Mouse (Mus musculus) left cerebral cortex, adult 2 months (tissue): ENCODE measurements around the gene Fam120c. TPM values are rescaled to one million over a fixed set of nuclear protein-coding genes. Genes with fewer than 3 reads are reported as not detected.
"Not testable (repeated sequence)": the region's sequence is repeated elsewhere in the genome, so short reads cannot be mapped to it uniquely, and the experiment has no call there.

Experiments used
- DNase-seq, 2 experiments: peaks; one replicate each; pipeline ENCODE4 v3.0.0; 2021 to 2022; ENCODE audit warnings: low spot score in 2 of 2, mixed read lengths in 1 of 2; ENCODE audit errors: extremely low spot score in 1 of 2
- H3K27ac ChIP-seq: fragments of 200-600 bp; 2 replicates; pipeline ENCODE4 v1.8.1; 2022
- H3K4me3 ChIP-seq: fragments of 200-600 bp; 2 replicates; pipeline ENCODE4 v1.8.1; 2022
- CTCF ChIP-seq: fragments of 200-600 bp; IDR thresholded peaks from 2 replicates; pipeline ENCODE4 v1.8.1; 2022; ENCODE audit warnings: antibody characterized with exemption, mild to moderate bottlenecking, moderate library complexity
- intact Hi-C: fragments of 180-260 bp; cut with DNase I; formaldehyde crosslinking; loops from one replicate; pipeline ENCODE4 v1.15.1; 2025
- total RNA-seq, 2 experiments: library from RNA; stranded (reverse); gene quantifications; 2 replicates each; pipeline ENCODE4 v1.2.3; 2021

The Fam120c gene
- total RNA-seq, 2 experiments from 2014 or later = 40.8 to 43.3 TPM

GRCm38 (mm10) chrX:151444189-151444588 lies 100.2 kb downstream of the Fam120c start:
- TF ChIP-seq CTCF = no peak
- Histone ChIP-seq H3K4me3 (no peak overlapping the region), H3K27ac (no peak overlapping the region)
- intact Hi-C loops = no loop called here
- DNase-seq = no peak

GRCm38 (mm10) chrX:151488128-151488527 lies 144.2 kb downstream of the Fam120c start:
- TF ChIP-seq CTCF = no peak; the same call in 1 of the 2 replicates
- DNase-seq = no peak
- Histone ChIP-seq H3K4me3 (no peak overlapping the region), H3K27ac (no peak overlapping the region)
- intact Hi-C loops = no loop called here

DNA sequence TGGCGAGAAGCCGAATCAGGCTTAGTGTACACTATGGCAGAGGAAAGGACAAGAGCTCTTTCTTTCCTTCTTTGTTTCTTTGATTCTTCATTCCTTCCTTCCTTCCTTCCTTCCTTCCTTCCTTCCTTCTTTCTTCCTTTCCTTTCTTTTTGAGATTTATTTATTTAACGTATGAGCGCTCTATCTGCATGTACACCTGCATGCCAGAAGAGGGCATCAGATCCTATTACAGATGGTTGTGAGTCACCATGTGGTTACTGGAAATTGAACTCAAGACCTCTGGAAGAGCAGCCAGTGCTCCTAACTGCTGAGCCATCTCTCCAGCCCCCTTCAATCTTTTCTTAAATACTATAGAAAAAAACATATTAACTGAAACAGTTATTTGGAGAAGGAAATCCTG lies 149.3 kb downstream of the Fam120c start:
- intact Hi-C loops, H3K27ac ChIP-seq, H3K4me3 ChIP-seq, DNase-seq: not testable (repeated sequence)

GRCm38 (mm10) chrX:151496596-151496995 lies 152.6 kb downstream of the Fam120c start:
- intact Hi-C loops = no loop called here
- no peak for DNase-seq
- H3K27ac ChIP-seq = no peak overlapping the region
- no peak for TF ChIP-seq CTCF
- no peak overlapping the region for H3K4me3 ChIP-seq

GRCm38 (mm10) chrX:151508536-151508935 lies 164.6 kb downstream of the Fam120c start:
- no peak for TF ChIP-seq CTCF
- DNase-seq = no peak
- no peak overlapping the region for H3K27ac ChIP-seq
- H3K4me3 ChIP-seq = no peak overlapping the region
- intact Hi-C loops = no loop called here

DNA sequence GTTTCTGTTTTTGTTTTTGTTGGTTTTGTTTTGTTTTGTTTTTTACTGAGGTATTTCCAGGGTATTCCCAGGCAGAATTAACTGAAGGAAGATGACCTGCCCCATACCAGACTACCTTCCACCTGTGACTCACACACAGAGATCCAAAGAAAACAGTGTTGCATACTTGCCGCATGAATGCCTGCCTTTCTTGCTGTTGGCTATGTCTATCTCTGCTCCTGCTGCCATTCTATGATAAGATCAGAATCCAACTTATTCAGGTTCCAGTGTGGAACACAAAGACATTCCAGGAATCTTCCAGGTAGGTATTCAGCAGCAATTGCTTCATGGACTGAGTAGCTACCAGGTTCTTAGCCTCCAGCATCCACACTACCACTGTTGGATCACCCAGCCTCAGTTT lies 165.9 kb downstream of the Fam120c start:
- no peak for DNase-seq
- Histone ChIP-seq H3K27ac (no peak overlapping the region), H3K4me3 (no peak overlapping the region)
- intact Hi-C loops = no loop called here
- no peak for TF ChIP-seq CTCF

GRCm38 (mm10) chrX:151513066-151513465 lies 169.1 kb downstream of the Fam120c start:
- intact Hi-C loops = no loop called here
- DNase-seq = no peak
- H3K4me3 ChIP-seq = no peak overlapping the region
- no peak for TF ChIP-seq CTCF
- no peak overlapping the region for H3K27ac ChIP-seq

- intact Hi-C loops = no loop called here
- DNase-seq = no peak
- no peak for TF ChIP-seq CTCF
- no peak overlapping the region for H3K27ac ChIP-seq
- no peak overlapping the region for H3K4me3 ChIP-seq
Observed at GRCm38 (mm10) chrX:151513694-151514093, 169.7 kb downstream of the Fam120c start.

- no peak for TF ChIP-seq CTCF
- no peak for DNase-seq
- Histone ChIP-seq H3K4me3 (no peak overlapping the region), H3K27ac (no peak overlapping the region)
- intact Hi-C loops = loop anchor here (5.0 kb wide), 1 partner anchor 386 kb away; no protein-coding TSS in a partner anchor
Observed at GRCm38 (mm10) chrX:151518181-151518580, 174.2 kb downstream of the Fam120c start.

- intact Hi-C loops = loop anchor here (2.0 to 5.0 kb wide), 3 partner anchors 175 to 482 kb away; partner anchors contain the start of genes Fam120c and Hsd17b10
- no peak for DNase-seq
- no peak for TF ChIP-seq CTCF
Observed at GRCm38 (mm10) chrX:151520127-151520457, 176.1 kb downstream of the Fam120c start.

GRCm38 (mm10) chrX:151520458-151521322 lies 176.7 kb downstream of the Fam120c start, which contains the start of gene Phf8:
Phf8 (plus strand) TSS chrX:151520672.
- TF ChIP-seq CTCF = no peak; the same call in 1 of the 2 replicates
- H3K27ac ChIP-seq = peak within 1 kb of the TSS; percentile 94
- DNase-seq = peak; percentile 91 to 93
- intact Hi-C loops = loop anchor here (2.0 to 5.0 kb wide), 3 partner anchors 176 to 482 kb away; partner anchors contain the start of genes Fam120c and Hsd17b10
- H3K4me3 ChIP-seq = peak within 1 kb of the TSS; percentile 47

More at GRCm38 (mm10) chrX:151520127-151520457, 176.1 kb downstream of the Fam120c start:
- Histone ChIP-seq H3K27ac (peak overlapping the region; percentile 94), H3K4me3 (peak overlapping the region; percentile 47)

Other genes starting within 250 kb of the Fam120c start
- 10 to 100 TPM; 71.9 to 79.8 TPM for gene Tsr2, start 247.6 kb upstream of the Fam120c start, total RNA-seq
- 10 to 100 TPM; 46.3 to 49.7 TPM for gene Wnk3, start 146.1 kb upstream of the Fam120c start, total RNA-seq
- gene Phf8, start 176.5 kb downstream of the Fam120c start, total RNA-seq = 10 to 100 TPM; 30.7 to 33.0 TPM